Mouse (Mus musculus) B cell, adult 2 months (primary cell): ENCODE measurements around the gene Rab11fip3.
"Not testable (repeated sequence)": the region's sequence is repeated elsewhere in the genome, so short reads cannot be mapped to it uniquely, and the experiment has no call there.

Experiments
- DNase-seq, 2 experiments: peaks; one replicate each; pipeline ENCODE4 v3.0.0; 2022

Gene Rab11fip3

DNA sequence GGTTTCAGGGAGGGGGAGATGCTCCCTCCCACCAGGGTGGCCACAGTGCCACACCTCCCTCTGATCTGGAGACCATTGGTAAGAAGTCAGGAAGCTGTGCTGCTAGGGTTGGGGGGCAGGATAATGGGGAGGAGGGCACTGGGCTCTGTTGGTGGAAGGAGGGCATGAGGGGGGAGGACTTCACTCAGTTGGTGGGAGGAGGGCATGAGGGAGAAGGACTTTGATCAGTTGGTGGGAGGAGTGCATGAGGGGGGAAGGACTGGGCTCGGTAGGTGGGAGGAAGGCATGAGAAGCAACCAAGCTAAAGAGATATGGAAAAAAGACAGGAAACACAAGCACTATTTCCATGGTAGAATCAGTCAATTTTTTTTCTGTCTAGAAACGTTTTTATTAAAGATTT, 11.5 kb upstream of the Rab11fip3 start:
- DNase-seq: no peak

GRCm38 (mm10) chr17:26078851-26079250, 9.5 kb upstream of the Rab11fip3 start:
- DNase-seq: no peak

DNA sequence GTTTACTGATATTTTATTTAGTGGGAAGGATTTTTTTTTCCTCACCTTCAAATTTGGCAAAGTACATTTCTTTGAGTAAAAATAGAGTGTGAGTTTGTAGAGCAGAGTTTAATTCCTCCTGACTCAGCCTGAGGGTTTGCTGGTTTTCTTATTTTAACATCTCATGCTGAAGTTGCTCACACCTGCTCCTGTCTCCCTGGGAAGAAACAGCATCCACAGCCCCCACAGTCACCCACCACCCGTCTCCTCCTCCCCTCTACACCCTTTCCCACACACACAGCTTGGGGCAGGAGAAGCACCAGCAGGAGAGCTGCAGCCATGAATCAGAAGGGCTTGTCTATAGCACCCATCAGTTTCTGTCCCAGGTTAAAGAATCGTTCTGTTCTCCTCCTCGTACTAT, 5.9 kb upstream of the Rab11fip3 start:
- no peak for DNase-seq

DNA sequence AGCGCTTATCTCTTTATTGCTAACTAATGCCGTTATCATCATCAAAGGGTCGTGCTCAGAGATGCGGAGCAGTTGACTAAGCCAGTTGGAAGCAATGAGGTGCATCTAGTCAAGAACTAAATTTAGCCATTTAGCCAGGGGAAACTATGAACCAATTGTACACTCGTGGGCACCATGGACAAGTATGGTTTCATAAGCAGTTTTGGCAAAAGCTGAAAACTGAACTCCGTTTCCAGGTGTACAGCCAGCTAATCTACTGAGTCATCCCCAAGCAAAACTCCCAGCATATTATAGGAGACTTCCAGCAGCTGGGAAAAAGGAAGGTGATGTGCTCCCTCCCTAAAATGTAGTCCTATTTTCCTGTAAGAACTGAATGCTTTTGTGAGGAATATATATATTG, 781 bp upstream of the Rab11fip3 start:
- no peak for DNase-seq

DNA sequence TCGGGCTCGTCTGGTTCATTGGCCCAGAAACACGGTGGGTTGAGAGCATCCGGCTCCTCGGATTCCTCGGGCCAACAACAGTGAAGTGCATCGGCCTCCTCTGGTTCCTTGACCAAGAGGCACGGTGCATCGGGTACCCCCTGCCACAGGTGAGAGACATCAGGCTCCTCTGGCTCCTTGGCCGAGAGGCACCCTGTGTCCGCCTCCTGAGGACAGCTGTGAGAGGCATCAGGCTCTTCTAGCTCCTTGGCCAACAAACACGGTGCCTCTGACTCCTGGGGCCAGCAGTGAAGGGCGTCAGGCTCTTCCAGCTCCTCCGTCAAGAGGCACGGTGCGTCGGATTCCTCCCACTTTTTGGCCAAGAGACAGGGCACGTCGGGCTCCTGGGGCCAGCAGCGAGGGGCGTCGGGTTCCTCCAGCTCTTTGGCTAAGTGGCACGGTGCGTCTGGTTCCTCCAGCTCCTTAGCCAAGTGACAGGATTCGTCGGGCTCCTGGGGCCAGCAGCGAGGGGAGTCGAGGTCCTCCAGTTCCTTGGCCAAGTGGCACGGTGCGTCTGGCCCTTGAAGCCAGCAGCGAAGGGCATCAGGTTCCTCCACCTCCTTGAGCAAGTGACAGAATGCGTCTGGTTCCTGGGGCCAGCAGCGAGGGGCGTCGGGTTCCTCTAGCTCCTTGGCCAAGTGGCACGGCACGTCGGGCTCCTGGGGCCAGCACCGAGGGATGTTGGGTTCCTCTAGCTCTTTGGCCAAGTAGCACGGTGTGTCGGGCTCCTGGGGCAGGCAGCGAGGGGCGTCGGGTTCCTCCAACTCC, 1.1 kb downstream of the Rab11fip3 start:
- peak; percentile 20 to 28 for DNase-seq

DNA sequence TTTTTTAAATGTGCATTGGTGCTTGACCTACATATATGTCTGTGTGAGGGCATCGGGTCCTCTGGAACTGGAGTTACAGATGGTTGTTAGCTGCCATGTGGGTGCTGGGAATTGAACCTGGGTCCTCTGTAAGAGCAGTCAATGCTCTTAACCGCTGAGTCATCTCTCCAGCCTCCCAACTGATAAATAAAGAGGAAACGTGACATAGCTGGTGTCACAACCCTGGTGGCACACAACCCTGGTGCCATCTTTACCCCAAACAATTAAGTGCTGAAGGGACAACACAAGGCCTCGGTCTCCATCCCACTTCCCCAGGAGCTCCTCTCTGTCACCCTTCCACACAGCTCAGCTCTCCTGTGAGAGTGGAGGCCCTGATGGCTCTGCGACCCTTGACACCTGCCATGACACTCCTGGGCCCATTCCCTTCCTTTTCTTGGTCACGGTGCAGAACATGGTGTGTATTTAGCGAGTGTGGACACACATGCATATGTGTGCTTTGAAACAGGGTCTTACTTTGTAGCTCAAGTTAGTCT, 2.8 kb downstream of the Rab11fip3 start:
- DNase-seq: no peak

DNA sequence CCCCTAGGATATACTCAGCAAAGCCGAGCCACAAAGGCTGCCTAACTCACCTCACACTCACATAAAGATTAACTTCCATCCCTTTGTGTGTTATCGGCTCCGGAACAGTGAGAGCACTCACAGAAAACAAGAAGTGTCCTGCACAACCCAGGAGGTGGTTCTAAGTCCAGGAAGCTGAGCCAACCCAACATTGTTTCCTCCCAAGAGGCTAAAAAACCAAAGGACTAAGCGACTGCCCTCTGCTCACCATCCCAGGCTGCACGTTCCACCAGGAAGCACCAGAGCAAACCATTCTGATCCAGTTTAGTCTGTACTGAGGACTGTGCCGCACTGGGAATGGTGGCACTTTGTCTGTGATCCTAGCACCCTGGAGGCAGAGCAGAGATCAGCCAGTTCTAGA, 4.4 kb downstream of the Rab11fip3 start:
- no peak for DNase-seq

DNA sequence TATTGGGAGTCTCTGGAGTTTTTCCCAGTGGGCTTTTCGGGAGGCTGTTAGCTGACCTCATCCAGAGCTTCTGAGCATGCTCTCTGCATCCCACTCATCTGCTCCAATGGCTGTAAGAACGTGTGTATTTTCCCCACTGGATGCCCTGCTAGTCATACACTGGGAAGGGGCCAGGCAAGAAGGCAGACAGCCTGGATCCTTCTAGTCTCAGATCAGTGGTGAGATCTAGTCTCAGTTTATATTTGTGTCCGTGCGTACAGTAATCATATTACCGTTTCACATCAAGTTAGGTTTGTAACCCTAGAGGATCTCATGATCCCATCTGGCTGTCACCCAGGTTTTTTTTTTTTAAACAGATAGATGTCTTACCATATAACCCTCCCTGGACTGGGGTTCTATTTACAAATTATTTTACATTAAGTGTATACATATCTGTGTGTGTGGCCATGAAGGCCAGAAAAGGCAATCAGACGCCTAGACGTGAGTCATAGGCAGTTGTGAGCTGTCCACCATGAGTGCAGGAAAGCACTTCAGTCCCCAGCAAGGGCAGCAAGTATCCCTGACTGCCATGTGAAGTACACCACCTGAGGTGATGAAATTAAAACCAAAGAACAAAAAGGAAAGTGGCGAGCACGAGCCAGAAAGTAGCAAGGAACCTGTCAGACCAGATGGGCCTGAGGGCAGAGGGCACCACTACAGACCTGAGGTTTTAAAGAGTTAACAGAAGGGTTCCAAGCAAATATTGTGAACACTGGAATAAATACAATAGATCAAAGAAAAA, 11.4 kb downstream of the Rab11fip3 start:
- no peak for DNase-seq

DNA sequence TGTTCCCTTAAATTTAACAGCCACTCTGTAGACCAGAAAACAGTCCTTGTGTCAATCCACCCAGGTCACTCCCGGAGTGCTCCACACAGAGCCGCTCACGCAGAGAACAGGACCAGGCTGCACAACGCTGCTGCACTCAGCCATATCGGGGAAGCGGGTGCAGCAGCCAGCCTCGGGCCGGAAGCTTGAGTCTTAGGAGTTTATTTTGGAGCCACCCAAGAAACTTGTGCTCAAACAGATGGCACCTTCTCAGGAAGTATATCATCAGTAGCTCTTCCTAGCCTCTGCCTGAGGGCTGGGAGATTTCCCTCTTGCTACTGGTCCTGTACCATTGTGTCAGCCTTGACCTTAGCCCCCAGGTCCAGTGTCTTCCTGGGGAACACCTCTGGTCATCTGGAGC, 12.1 kb downstream of the Rab11fip3 start:
- no peak for DNase-seq

DNA sequence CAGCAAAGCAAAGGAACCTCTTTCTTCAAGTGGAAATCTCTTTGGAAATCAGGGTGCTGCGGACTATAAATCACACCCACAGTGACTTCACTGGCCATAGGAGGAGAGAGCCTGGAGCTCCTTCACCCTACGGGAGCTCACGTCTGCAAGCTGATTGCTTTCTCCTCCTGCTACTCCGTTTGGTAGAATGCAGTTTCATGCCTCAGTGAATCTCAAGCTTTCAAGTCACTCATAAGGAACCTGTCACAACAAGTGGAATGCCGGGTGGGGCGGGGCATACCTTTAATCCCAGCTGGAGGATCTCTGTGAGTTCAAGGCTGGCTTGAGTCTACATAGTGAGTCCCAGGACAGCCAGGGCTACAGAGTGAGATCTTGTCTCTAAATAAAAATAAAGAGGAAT, 14.2 kb downstream of the Rab11fip3 start:
- DNase-seq: no peak

DNA sequence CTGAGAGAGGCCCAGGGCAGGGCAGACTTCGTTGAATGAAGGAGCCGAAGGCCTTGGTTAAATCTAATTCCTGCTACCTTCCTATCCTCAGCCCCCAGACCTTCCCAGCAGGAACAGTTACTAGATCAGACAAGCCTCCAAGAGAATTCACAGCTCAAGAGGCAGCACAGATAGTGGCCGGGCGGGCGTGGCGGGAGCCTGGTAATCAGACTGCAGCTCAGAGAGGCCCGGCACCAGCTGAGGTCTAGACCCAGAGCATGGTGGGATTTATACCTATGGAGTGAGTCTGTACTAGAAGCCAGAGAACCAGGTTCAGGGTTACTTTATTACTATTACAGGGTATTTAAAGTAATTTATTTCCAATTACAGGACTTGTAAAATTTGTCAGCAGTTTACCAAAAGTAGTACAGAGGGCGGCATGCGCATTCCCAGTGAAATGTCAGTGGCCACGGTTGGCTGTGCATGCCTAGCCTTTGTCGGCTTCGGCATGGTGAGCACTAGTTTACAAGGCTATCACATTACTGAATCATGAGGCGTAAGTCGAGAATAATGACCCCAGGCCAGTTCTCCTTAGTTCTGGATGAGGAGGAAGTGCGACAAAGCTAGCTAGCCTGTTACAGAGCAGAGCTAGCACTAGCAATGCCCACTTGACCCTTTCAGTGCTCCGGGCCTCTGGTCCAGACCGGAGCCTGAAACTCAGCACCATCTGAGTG, 15.1 kb downstream of the Rab11fip3 start:
- no peak for DNase-seq

DNA sequence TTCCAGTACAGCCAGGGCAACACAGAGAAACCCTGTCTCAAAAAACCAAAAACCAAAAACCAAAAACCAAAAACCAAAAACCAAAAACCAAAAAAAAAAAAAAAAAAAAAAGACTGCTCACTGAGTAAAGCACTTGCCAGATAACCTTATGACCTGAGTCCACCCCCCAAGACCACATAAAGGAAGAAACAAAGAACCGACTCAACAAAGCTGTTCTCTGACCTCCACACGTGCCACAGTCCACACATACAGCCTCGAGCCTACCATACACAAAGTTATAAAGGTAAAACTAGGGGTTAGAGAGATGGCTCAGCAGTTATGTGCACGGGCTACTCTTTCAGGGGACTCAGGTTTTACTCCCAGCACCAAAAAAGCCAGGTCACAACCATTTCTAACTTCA, 16.6 kb downstream of the Rab11fip3 start:
- DNase-seq: no peak

GRCm38 (mm10) chr17:26052074-26052473, 17.3 kb downstream of the Rab11fip3 start:
- no peak for DNase-seq

GRCm38 (mm10) chr17:26048118-26048517, 21.2 kb downstream of the Rab11fip3 start:
- no peak for DNase-seq

GRCm38 (mm10) chr17:26046253-26046997, 22.9 kb downstream of the Rab11fip3 start:
- no peak for DNase-seq

- DNase-seq: no peak
These were observed 24.1 kb downstream of the Rab11fip3 start for GRCm38 (mm10) chr17:26045285-26045684.

DNA sequence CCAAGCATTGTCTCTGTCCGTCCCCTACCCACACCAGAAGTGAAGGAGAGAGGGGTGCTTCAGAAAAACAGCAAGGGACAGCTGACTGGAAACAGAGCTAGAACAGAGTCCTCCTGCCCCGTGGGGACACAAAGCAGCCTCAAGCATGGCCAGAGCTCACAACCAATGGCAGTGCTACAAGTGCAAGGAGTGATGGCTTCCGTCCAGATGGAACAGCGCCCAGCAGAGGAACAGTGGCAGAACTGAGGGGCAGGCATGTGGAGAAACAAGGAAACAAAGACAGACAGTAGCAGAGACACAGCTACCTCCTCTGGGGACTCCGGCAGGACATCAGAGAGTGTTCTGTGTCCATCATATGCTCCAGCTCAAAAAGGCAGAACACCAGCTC, 26.1 kb downstream of the Rab11fip3 start:
- DNase-seq: no peak

DNA sequence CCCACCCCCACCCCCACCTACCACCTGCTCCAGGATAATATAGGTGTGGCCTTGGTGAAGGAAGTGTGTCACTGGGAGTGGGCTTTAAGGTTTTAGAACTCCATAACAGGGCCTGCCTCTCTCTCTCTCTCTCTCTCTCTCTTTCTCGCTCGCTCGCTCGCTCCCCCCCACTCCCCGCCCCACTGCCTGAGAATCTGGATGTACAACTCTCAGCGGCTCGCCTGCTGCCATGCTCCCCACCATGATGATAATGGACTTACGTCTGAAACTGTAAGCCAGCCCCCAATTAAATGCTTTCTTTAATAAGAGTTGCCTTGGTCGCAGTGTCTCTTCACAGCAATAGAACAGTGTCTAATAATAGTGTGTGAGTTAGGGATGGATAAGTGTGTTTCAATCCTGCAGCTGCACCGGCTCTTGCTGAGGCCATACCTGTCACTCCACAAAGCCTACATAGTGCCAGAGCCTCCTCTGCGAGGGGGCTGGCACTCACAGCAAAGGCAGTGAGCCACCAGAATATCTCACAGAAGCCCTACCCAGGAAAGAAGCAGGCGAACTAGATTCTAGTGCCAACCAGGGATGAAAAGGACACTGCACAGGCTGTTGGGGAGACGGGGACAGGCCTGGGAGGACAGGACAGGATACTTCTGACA, 26.6 kb downstream of the Rab11fip3 start:
- DNase-seq: no peak

DNA sequence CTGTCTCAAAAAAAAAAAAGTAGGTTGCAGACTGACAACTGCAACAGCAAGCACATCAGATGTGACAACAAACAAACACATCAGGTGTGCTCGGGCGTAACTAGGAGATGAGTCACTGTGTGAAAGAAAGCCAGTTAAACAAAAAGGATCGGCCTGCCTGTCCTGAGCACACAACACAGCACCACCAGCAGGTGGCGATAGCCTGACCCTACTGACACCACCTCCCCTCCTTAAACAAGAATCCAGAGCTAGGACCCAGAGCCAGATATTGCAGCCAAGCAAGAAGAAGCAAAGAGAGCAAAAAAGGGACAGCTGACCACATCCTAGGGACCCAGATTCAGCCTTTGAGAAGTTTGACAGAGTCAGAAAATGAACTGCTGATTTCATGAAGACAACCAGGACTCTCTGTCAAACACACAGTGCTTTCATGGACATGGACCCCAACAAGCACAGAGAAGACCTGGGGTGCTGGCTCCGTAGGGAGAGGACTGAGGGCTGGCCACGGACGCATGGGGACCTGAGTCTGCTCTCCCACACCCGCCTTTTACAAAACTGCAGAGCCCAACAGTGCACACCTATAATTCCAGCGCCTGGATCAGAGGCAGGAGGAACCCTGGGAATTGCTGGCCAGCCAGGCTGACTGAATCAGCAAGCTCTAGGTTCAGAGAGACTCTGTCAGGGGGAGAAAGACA, 28.1 kb downstream of the Rab11fip3 start:
- DNase-seq: peak; percentile 55 to 61

DNA sequence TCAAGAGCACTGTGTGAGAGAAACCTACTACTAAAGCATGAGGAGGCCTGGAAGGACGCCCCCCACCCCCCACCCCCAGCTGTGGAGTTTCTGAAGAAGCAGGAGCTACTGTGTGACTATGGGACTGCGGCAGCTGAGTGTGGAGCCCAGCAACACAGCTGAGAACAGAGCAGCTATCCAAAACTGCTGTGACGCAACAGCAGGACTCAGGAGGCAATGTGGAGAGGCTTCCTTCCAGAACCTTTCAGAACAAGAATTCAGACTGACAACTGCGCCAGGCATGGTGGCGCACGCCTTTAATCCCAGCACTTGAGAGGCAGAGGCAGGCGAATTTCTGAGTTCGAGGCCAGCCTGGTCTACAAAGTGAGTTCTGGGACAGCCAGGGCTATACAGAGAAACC, 28.6 kb downstream of the Rab11fip3 start:
- DNase-seq: not testable (repeated sequence)

DNA sequence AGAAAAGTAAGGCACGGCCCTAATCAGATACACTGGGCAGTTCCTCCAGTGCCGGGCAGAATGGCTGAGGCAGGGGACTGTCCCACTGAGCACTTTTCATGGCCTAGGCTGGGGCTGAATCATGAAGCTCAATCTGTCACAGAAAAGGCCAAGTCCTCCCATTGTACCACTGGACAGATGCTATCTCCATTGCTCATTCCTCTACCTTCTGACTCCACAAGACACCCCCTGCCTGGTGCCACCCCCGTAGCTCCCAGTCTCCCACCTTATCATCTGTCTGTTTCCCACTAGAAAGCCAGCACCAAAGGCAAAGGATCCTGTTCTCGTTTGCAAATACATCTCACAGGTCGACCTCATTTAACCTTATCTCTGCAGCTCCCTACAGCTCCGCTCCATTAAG, 37.3 kb downstream of the Rab11fip3 start:
- DNase-seq: no peak

GRCm38 (mm10) chr17:26031583-26031982, 37.8 kb downstream of the Rab11fip3 start:
- no peak for DNase-seq
